Mouse (Mus musculus) G1E (cell line): ENCODE data around the gene Aup1. TPM values are rescaled to one million over a fixed set of nuclear protein-coding genes. Genes with fewer than 3 reads are reported as not detected.

ENCODE experiments used
- ATAC-seq: 2 replicates; pipeline ENCODE4 v1.8.0; 2016; ENCODE audit warnings: mild to moderate bottlenecking; ENCODE audit not compliant: insufficient number of reproducible peaks, poor library complexity, low FRiP score, severe bottlenecking; ENCODE audit errors: extremely low read depth
- DNase-seq: peaks from one replicate; pipeline ENCODE4 v3.0.0; 2012; ENCODE audit warnings: low spot score
- H3K27me3 ChIP-seq: 2 replicates; pipeline ENCODE4 v1.6.1; 2012; ENCODE audit warnings: mild to moderate bottlenecking, low read length, inconsistent platforms; ENCODE audit not compliant: insufficient read depth
- H3K36me3 ChIP-seq: replicated peaks from 2 replicates; pipeline ENCODE3; 2012; ENCODE audit warnings: mild to moderate bottlenecking, inconsistent platforms
- H3K4me1 ChIP-seq: 2 replicates; pipeline ENCODE4 v1.6.1; 2012; ENCODE audit warnings: low read depth, low read length, inconsistent platforms, mixed read lengths; ENCODE audit not compliant: insufficient read depth
- H3K4me3 ChIP-seq: 2 replicates; pipeline ENCODE4 v1.5.1; 2012; ENCODE audit warnings: low read depth, mild to moderate bottlenecking, inconsistent platforms, low read length, moderate library complexity, mixed read lengths
- H3K9me3 ChIP-seq: replicated peaks from 2 replicates; pipeline ENCODE4 v1.6.1; 2012; ENCODE audit warnings: inconsistent platforms
- CTCF ChIP-seq: IDR thresholded peaks from 2 replicates; pipeline ENCODE4 v1.5.1; 2012; ENCODE audit warnings: low read depth, low read length, inconsistent platforms, mixed read lengths
- GATA1 ChIP-seq: IDR thresholded peaks from 2 replicates; pipeline ENCODE4 v1.6.1; 2012; ENCODE audit warnings: borderline replicate concordance, low read length, inconsistent platforms, mixed read lengths
- GATA2 ChIP-seq: IDR thresholded peaks from 2 replicates; pipeline ENCODE4 v1.6.1; 2012; ENCODE audit warnings: low read depth, low read length, inconsistent platforms, borderline replicate concordance
- POLR2AphosphoS5 ChIP-seq: IDR thresholded peaks from 2 replicates; pipeline ENCODE4 v1.6.1; 2012; ENCODE audit warnings: low read depth, low read length, inconsistent platforms; ENCODE audit not compliant: insufficient replicate concordance
- TAL1 ChIP-seq: conservative IDR thresholded peaks from 2 replicates; pipeline ENCODE4 v1.6.1; 2012; ENCODE audit warnings: low read depth, low read length, inconsistent platforms, mixed read lengths
- polyA plus RNA-seq: library from polyadenylated mRNA; stranded (reverse); fragments of >175 nt; gene quantifications from 2 replicates; pipeline ENCODE4 v1.2.3, GENCODE M21; 2012
- total RNA-seq, 2 experiments: library from RNA; stranded (forward) in 1 of 2; stranded (reverse) in 1 of 2; fragments of 200-1000 nt in 1 of 2; fragments of >200 nt in 1 of 2; fragmentation: Nextera tagmentation in 1 of 2; gene quantifications; 2 replicates each; pipeline ENCODE4 v1.2.3; 2014 to 2017

Gene Aup1
- total and polyA plus RNA-seq, 3 experiments = 133 to 1,014 (median 454) TPM

DNA sequence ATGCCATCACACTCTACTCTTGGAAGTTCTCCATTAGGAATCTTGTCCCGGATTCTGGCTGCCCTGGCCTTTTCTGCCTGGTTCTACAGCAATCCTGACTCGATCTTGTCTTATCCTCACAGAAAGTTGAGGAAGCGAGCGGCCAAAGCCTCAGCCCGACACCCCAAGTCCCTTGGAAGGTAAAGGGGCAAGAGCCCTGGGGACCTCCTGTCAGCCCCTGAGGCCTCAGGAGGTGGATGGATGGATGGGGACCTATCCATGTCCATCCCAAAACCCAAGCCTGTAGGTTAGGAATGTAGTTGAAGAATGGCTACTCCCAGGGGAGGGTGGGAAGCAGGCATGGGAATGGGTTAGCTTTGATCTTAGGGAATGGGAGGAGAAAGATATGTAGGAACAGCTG is 10.3 kb upstream of the Aup1 start:
- Histone ChIP-seq H3K36me3 (no peaks in the 10 kb centered on the region), H3K9me3 (no peaks in the 10 kb centered on the region), H3K4me3 (no peak overlapping the region), H3K4me1 (peaks cover 18% of the 10 kb centered on the region), H3K27me3 (peaks cover 20% of the 10 kb centered on the region)
- TF ChIP-seq POLR2AphosphoS5 (no peak), GATA1 (no peak), TAL1 (no peak), GATA2 (no peak), CTCF (no peak)
- no peak for DNase-seq
- ATAC-seq = no peak

DNA sequence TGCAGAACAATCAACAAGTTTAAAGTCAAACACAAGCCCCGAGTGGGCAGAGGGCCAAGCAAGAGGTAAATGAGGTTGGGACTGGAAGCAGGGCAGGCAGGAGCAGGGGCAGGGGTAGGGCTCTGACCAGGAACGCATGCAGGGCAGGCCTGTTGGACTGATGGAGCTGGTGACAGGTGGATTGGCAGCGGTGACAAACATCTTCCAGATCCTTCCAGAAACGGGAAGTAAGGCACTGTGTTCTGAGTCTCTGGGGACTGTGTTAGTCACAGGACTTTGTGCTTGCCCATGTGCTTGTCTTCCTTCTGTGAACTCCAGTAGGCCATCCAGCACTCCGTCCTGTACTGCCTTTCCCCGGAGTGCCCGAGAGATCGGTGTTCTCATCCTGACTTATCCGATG is 9.6 kb upstream of the Aup1 start:
- H3K4me1 ChIP-seq = peaks cover 22% of the 10 kb centered on the region

GRCm38 (mm10) chr6:83049367-83049766 is 5.0 kb upstream of the Aup1 start:
- DNase-seq (no peak), ATAC-seq (no peak)
- peaks cover 9% of the 10 kb centered on the region for H3K27me3 ChIP-seq
- no peak overlapping the region for H3K4me3 ChIP-seq
- H3K9me3 ChIP-seq = no peaks in the 10 kb centered on the region
- peaks cover 37% of the 10 kb centered on the region for H3K36me3 ChIP-seq
- TF ChIP-seq GATA2 (no peak), TAL1 (no peak), GATA1 (no peak), CTCF (no peak), POLR2AphosphoS5 (no peak)
- peaks cover 50% of the 10 kb centered on the region for H3K4me1 ChIP-seq

More for the DNA sequence above, 9.6 kb upstream of the Aup1 start:
- Histone ChIP-seq H3K9me3 (no peaks in the 10 kb centered on the region), H3K27me3 (peaks cover 20% of the 10 kb centered on the region), H3K4me3 (no peak overlapping the region), H3K36me3 (peaks cover 5% of the 10 kb centered on the region)
- TF ChIP-seq GATA1 (no peak), CTCF (no peak), TAL1 (no peak), POLR2AphosphoS5 (no peak), GATA2 (no peak)
- ATAC-seq (no peak), DNase-seq (no peak)

- TF ChIP-seq TAL1 (no peak), GATA1 (no peak), CTCF (no peak), POLR2AphosphoS5 (no peak), GATA2 (no peak)
- DNase-seq = peak; percentile 60
- H3K27me3 ChIP-seq = no peaks in the 10 kb centered on the region; the same call in 1 of the 2 replicates
- H3K36me3 ChIP-seq = peaks cover 67% of the 10 kb centered on the region
- H3K4me3 ChIP-seq = peak overlapping the region; percentile 95
- peaks cover 63% of the 10 kb centered on the region for H3K4me1 ChIP-seq
- H3K9me3 ChIP-seq = no peaks in the 10 kb centered on the region
- no peak for ATAC-seq
These were observed 973 bp upstream of the Aup1 start for GRCm38 (mm10) chr6:83053136-83053960.

DNA sequence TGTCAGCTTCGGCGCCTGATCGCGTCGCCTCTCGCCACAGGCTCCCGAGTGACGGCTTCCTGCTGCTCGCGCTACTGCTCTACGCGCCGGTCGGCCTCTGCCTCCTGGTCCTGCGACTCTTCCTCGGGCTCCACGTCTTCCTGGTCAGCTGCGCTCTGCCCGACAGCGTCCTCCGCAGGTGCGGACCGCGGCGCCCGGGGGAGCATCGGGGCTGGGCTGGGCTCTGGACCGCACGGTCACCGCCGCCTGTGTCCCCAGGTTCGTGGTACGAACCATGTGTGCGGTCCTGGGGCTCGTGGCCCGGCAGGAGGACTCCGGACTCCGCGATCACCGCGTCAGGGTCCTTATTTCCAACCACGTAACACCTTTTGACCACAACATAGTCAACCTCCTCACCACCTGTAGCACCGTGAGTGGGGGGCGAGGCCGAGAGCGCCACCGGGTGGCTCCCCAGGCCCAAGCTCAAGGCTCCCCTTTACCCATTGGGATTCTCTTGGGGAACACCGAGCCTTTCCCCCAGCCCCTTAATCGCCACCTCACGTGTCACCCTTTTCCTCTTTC is 630 bp downstream of the Aup1 start, which contains the start of gene Htra2:
Gene Htra2, minus strand, starts transcription at position 403 of the 561 bp plus-strand sequence.
- Histone ChIP-seq H3K4me1 (peaks cover 54% of the 10 kb centered on the region), H3K9me3 (no peaks in the 10 kb centered on the region), H3K27me3 (no peaks in the 10 kb centered on the region), H3K36me3 (peaks cover 76% of the 10 kb centered on the region), H3K4me3 (peak within 1 kb of the TSS; percentile 95)
- ATAC-seq (no peak), DNase-seq (no peak)
- no peak for TF ChIP-seq POLR2AphosphoS5
- TF ChIP-seq CTCF = no peak
- TF ChIP-seq TAL1 = no peak
- no peak for TF ChIP-seq GATA1
- no peak for TF ChIP-seq GATA2

GRCm38 (mm10) chr6:83057790-83058189 is 3.5 kb downstream of the Aup1 start, which contains the start of gene Dqx1:
Gene Dqx1 (plus strand): TSS chr6:83057844.
- H3K27me3 ChIP-seq = no peaks in the 10 kb centered on the region
- DNase-seq (no peak), ATAC-seq (no peak)
- no peak for TF ChIP-seq CTCF
- TF ChIP-seq POLR2AphosphoS5 = no peak
- TF ChIP-seq TAL1 = no peak
- no peak for TF ChIP-seq GATA2
- no peak for TF ChIP-seq GATA1
- H3K9me3 ChIP-seq = no peaks in the 10 kb centered on the region
- H3K36me3 ChIP-seq = peaks cover 68% of the 10 kb centered on the region
- H3K4me3 ChIP-seq = peak within 1 kb of the TSS; percentile 17; the same call in 1 of the 2 replicates
- peaks cover 33% of the 10 kb centered on the region for H3K4me1 ChIP-seq
